Mouse (Mus musculus): ENCODE data around the gene Nckap5.
"Not testable (repeated sequence)": the region's sequence is repeated elsewhere in the genome, so short reads cannot be mapped to it uniquely, and the experiment has no call there.

The Nckap5 gene

GRCm38 (mm10) chr1:126830031-126830927 lies at the start of gene Nckap5:
Nckap5 (minus strand) TSS chr1:126830799.
- POLR2A ChIA-PET, result no interaction called here
- CTCF ChIA-PET, result interaction anchor here in 1 of 4 experiments (1.2 kb wide), 1 partner anchor 102 kb away, joined by 5 read pairs; no protein-coding TSS in a partner anchor

- ChIA-PET CTCF (no interaction called here), POLR2A (no interaction called here)
These were observed 46.9 kb upstream of the Nckap5 start for GRCm38 (mm10) chr1:126877495-126877894.

GRCm38 (mm10) chr1:126868372-126868771 lies 37.8 kb upstream of the Nckap5 start:
- ChIA-PET CTCF (no interaction called here), POLR2A (no interaction called here)

GRCm38 (mm10) chr1:126867912-126868311 lies 37.3 kb upstream of the Nckap5 start:
- ChIA-PET CTCF (interaction anchor here in 1 of 4 experiments (0.6 kb wide), 1 partner anchor 386 kb away, joined by 4 read pairs; no protein-coding TSS in a partner anchor), POLR2A (no interaction called here)

- POLR2A ChIA-PET, result no interaction called here
- CTCF ChIA-PET, result no interaction called here
These were observed 35.0 kb upstream of the Nckap5 start for GRCm38 (mm10) chr1:126865591-126866086.

GRCm38 (mm10) chr1:126861816-126862215 lies 31.2 kb upstream of the Nckap5 start:
- POLR2A ChIA-PET, result no interaction called here

GRCm38 (mm10) chr1:126860537-126860936 lies 29.9 kb upstream of the Nckap5 start:
- ChIA-PET POLR2A (no interaction called here), CTCF (no interaction called here)

More at GRCm38 (mm10) chr1:126861816-126862215, 31.2 kb upstream of the Nckap5 start:
- CTCF ChIA-PET, result no interaction called here

- POLR2A ChIA-PET, result no interaction called here
- CTCF ChIA-PET, result no interaction called here
These were observed 18.9 kb upstream of the Nckap5 start for GRCm38 (mm10) chr1:126849481-126849880.

- POLR2A ChIA-PET, result no interaction called here
- CTCF ChIA-PET, result no interaction called here
These were observed 15.7 kb upstream of the Nckap5 start for GRCm38 (mm10) chr1:126846317-126846716.

GRCm38 (mm10) chr1:126832885-126833284 lies 2.3 kb upstream of the Nckap5 start:
- ChIA-PET POLR2A (no interaction called here), CTCF (no interaction called here)

- ChIA-PET POLR2A (no interaction called here), CTCF (no interaction called here)
These were observed 1.6 kb downstream of the Nckap5 start for GRCm38 (mm10) chr1:126829031-126829430.

GRCm38 (mm10) chr1:126824841-126825240 lies 5.8 kb downstream of the Nckap5 start:
- ChIA-PET CTCF (no interaction called here), POLR2A (no interaction called here)

GRCm38 (mm10) chr1:126822246-126822645 lies 8.4 kb downstream of the Nckap5 start:
- ChIA-PET POLR2A (no interaction called here), CTCF (no interaction called here)

- CTCF ChIA-PET, result interaction anchor here in 1 of 4 experiments (0.6 to 0.8 kb wide), 2 partner anchors 114 to 124 kb away, joined by 3 read pairs; no protein-coding TSS in a partner anchor
- POLR2A ChIA-PET, result no interaction called here
These were observed 13.1 kb downstream of the Nckap5 start for GRCm38 (mm10) chr1:126817381-126818034.

- CTCF ChIA-PET, result no interaction called here
- POLR2A ChIA-PET, result interaction anchor here in 1 of 4 experiments (0.6 kb wide), 1 partner anchor 965 kb away, joined by 3 read pairs; no protein-coding TSS in a partner anchor
These were observed 23.5 kb downstream of the Nckap5 start for GRCm38 (mm10) chr1:126806994-126807611.

GRCm38 (mm10) chr1:126806548-126806947 lies 24.1 kb downstream of the Nckap5 start:
- POLR2A ChIA-PET, result no interaction called here
- CTCF ChIA-PET, result no interaction called here

GRCm38 (mm10) chr1:126802405-126802804 lies 28.2 kb downstream of the Nckap5 start:
- ChIA-PET POLR2A (no interaction called here), CTCF (no interaction called here)

- CTCF ChIA-PET, result interaction anchor here in 1 of 4 experiments (0.6 kb wide), 1 partner anchor 1072 kb away, joined by 3 read pairs; no protein-coding TSS in a partner anchor
- POLR2A ChIA-PET, result no interaction called here
These were observed 28.9 kb downstream of the Nckap5 start for GRCm38 (mm10) chr1:126801706-126802105.

- CTCF ChIA-PET, result interaction anchor here in 2 of 4 experiments (0.6 to 0.7 kb wide), 2 partner anchors 148 to 180 kb away, joined by 3 to 5 read pairs; no protein-coding TSS in a partner anchor
- POLR2A ChIA-PET, result interaction anchor here in 2 of 4 experiments (0.6 kb wide), 2 partner anchors 35 to 327 kb away, joined by 3 to 4 read pairs; no protein-coding TSS in a partner anchor
These were observed 31.2 kb downstream of the Nckap5 start for GRCm38 (mm10) chr1:126799379-126799798.

- CTCF ChIA-PET, POLR2A ChIA-PET: not testable (repeated sequence)
These were observed 50.2 kb downstream of the Nckap5 start for GRCm38 (mm10) chr1:126780354-126780941.
